Mouse (Mus musculus) forelimb bud, embryonic 11.5 days (tissue): ENCODE data around the gene Tnfrsf25.

Experiments
- DNase-seq: peaks from one replicate; pipeline ENCODE4 v3.0.0-alpha.2; 2012; ENCODE audit warnings: low read depth, low spot score

The Tnfrsf25 gene

GRCm38 (mm10) chr4:152092751-152093293 is 22.9 kb upstream of the Tnfrsf25 start:
- no peak for DNase-seq

DNA sequence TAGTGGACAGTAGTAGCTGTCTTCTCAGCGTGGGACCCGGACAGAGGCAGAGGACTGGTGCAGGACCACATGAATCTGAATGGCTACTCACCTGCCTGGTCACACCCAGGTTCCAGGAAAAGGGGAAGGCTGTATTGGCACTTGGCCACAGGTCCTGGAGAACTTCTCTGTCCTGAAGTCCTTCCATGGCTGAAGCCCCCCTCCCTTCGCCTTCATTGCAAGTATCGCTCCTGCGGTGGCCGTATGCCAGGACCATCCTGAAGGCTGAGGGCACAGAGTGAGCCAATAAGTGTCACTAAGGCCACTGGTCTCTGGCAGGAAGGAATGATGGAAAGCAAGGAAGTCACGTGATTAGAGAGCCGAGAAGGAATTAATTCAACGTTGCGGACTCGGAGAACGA is 21.5 kb upstream of the Tnfrsf25 start:
- DNase-seq = no peak

DNA sequence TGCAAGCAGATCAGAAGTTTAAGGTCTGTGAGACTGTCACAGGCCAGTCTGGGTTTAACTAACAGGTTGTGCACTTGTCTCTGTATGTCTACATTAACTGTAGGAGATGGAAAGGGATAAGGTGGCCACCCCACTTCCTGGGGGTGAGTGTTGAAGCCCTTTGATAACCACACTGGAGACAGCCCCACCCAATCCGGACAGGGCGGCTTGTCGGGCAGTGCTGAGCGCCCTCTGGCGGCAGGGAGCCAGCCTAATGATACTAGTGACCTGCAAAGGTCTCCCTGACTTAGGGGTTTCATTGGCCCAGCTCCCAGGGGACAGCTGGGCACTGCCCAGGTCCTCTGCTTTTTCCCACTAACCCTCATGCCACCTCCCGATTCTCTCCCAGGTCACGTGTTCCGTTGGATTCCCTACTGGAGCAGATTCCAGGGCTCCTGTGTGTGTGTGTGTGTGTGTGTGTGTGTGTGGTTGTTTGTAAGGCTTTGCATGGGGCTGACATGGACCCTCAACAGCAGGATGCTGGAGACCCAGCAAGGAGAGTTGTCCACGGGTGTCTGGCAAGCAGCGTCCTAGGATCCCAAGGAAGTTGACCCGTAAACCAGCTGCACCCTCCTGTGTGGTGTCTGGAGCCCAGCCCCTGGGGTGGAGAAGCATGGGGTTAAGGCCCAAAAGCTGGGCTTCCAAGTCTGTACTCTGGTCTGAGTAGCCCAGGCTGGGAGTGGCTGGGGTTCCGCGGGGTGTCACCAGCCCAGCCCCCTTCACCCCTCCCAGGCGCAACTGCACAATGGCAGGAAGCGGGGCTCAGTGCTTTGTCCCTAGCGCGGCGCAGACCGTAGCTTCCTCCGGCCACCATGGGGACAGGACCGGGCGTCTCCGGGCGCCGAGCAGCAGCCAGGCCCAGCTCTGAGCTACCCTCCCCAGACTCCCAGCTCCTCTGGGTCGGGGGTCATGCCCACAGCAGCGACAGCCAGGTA is 19.5 kb upstream of the Tnfrsf25 start:
- peak; percentile 55 for DNase-seq

DNA sequence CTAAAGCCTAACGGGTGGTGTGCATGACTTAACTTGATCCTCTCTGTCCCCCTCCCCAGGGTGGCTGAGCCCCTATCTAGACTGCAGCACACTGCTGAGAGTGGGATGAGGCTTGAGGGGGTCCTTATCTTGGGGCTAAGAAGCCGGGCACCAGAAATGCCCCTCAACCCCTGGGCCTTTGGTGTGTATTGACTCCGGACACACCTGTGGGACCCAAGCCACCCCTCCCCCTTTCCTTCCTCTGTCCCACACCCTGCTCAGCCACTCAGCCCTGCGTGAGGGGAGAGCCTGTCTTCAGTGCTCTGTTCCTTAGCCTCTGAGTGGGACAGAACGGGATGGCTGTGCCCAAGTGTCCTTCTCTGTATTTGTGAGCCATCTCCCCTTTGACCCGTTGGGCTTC is 18.8 kb upstream of the Tnfrsf25 start:
- DNase-seq = no peak

DNA sequence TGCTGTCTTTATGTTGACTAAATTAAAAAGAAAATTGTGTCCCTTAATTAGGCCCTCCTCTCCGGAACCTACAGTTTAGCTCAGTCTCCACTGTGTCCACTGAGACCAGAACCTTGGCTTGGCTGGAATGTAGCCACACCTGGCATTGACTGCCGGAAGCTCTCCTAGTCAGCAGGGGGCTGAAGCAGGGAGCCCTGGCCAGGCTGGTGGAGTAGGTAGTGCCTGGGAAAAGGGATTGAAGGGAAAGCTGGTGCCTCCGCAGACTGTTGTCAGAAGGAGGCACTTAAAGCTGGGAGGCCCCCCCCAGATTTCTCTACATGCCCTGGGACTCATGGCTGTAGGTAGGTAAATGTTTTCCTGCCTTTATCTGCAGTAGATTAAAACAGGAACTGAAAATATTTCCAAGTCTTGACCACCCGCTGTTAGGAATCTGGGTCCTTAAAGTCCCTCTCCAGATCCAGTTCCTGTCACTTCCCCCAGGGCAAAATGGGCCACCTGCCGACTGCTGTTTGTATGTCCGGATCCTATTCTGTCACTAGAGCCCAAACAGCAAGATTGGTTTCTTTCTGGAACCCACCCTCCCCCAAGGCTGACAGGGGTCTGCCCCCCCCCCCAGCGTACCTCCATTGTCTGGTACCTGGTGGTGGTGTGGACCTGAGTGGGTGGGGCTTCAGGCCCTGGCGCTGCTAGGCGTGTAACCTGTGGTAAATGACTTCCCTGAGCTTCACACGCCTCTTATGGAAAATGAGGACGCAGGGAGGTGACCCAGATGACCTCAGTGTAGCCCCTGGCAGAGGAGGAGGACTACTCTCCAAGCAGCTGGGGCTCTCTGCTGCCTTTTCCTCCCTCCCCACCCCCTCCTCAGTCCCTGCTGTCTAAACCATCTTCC is 17.6 kb upstream of the Tnfrsf25 start:
- DNase-seq = no peak

GRCm38 (mm10) chr4:152100541-152100940 is 15.2 kb upstream of the Tnfrsf25 start:
- DNase-seq = no peak

- no peak for DNase-seq
Observed at GRCm38 (mm10) chr4:152101081-152101653, 14.6 kb upstream of the Tnfrsf25 start.

DNA sequence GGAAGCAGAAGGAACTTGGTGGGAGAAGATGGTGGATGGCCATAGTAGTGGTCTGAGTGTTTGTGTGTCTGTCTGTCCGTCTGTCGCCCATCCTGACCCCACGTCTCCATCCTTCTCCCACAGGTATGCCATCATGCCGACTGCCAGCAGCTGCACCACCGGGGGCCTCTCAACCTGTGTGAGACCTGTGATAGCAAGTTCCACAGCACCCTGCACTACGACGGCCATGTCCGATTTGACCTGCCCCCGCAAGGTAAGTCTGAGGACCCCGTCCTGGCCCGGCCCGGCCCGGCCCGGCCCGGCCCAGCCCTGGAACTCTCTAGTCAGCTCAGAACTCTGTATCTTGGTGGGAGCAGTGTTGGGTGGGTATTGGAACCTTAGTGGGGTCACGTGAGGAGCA is 13.8 kb upstream of the Tnfrsf25 start:
- no peak for DNase-seq

- DNase-seq = no peak
Observed at GRCm38 (mm10) chr4:152103025-152103424, 12.7 kb upstream of the Tnfrsf25 start.

DNA sequence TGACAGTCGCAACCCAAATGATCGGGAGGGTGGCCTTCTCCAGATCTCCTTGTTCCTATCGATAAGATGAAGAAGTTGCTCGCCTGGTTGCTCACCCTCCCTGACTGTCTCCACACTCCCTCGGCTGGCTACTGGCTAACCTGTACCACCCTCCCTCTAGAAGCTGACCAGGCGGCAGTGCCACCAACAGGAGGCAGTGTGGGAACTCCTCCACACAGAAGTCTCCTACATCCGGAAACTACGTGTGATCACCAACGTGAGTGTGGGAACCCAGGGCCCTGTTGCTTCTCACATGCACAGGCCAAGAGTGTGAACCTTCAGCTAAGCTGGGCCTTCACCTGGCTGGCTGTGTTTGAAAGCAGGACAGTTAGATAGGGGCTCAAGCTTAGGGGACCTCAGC is 9.0 kb upstream of the Tnfrsf25 start:
- no peak for DNase-seq

DNA sequence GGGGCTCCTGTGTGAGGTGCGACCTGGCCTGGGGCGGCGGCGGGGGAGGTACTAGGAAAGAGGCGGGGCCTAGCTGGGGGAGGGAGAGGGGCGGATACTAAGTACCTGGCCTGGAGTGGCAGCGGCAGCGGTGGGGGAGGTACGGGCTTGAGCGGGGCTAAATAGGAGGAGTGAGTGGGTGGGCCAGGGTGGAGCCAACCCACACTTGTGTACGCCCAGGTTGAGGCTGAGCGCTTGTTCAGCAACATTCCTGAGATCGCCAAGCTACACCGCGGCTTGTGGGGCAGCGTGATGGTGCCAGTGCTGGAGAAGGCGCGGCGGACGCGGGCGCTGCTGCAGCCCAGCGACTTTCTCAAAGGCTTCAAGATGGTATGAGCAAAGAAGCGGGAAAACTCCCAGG is 8.2 kb upstream of the Tnfrsf25 start:
- peak; percentile 68 for DNase-seq

GRCm38 (mm10) chr4:152107971-152108509 is 7.7 kb upstream of the Tnfrsf25 start:
- DNase-seq = peak; percentile 90

DNA sequence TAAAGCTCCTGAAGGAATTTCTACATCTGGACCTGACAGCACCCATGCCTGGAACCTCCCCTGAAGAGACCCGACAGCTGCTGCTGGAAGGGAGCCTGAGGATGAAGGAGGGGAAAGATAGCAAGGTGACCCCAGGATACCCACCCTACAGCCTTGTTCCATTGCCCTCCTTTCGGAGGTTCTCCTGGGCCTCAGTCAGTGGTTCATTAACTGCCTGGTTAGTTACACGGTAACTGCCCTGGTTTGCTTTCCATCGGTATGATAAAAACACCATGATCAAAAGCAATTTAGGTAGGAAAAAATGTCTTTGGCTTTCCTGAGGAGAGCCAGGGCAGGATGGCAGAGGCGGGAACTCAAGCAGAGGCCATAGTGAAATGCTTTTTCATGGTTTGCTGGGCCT is 7.1 kb upstream of the Tnfrsf25 start:
- DNase-seq = no peak

DNA sequence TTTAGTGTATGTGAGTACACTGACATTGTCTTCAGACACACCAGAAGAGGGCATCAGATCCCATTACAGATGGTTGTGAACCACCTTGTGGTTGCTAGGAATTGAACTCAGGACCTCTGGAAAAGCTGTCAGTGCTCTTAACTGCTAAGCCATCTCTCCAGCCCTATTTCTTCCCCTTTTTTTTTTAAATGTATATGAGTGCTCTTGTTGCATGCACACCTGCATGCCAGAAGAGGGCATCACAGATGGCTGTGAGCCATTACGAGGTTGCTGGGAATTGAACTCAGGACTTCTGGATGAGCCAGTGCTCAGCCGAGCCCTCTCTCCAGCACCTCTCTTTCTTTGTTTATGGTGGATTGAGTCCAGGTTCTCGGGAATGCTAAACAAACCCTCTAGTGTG is 6.2 kb upstream of the Tnfrsf25 start:
- DNase-seq = no peak

- DNase-seq = no peak
Observed at GRCm38 (mm10) chr4:152110689-152111088, 5.0 kb upstream of the Tnfrsf25 start.

DNA sequence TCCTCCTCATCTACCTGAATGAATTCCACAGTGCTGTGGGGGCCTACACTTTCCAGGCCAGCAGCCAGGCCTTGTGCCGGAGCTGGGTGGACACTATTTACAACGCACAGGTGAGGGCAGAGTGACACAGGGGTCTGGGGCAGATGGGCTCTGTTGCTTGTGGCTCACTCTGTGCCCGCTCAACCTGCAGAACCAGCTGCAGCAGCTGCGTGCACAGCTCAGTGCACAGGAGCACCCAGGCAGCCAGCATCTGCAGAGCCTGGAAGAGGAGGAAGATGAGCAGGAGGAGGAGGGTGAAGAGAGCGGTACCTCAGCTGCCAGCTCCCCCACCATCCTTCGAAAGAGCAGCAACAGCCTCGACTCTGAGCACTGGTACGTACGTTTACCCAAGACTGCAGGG is 3.4 kb upstream of the Tnfrsf25 start:
- DNase-seq = no peak

- DNase-seq = no peak
Observed at GRCm38 (mm10) chr4:152114080-152114479, 1.7 kb upstream of the Tnfrsf25 start.

DNA sequence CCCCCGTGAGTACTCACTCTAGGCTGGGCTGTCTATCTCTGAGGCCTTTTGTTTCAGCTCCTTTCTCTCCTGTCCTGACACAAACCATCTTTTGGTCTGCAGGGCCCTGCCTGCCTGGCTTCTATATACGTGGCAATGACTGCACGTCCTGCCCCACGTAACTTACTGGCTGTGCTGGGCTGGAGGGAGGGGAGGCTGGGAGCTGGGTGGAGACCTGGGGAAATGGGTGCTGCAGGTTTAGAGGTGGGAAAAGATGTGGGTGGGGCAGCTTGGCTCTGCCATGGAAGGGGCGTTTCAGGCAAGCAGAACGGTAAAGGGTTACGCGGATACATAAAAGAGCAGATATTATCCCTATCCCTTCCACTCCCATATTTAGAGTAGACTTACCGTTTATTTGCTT is 1.8 kb downstream of the Tnfrsf25 start:
- no peak for DNase-seq

DNA sequence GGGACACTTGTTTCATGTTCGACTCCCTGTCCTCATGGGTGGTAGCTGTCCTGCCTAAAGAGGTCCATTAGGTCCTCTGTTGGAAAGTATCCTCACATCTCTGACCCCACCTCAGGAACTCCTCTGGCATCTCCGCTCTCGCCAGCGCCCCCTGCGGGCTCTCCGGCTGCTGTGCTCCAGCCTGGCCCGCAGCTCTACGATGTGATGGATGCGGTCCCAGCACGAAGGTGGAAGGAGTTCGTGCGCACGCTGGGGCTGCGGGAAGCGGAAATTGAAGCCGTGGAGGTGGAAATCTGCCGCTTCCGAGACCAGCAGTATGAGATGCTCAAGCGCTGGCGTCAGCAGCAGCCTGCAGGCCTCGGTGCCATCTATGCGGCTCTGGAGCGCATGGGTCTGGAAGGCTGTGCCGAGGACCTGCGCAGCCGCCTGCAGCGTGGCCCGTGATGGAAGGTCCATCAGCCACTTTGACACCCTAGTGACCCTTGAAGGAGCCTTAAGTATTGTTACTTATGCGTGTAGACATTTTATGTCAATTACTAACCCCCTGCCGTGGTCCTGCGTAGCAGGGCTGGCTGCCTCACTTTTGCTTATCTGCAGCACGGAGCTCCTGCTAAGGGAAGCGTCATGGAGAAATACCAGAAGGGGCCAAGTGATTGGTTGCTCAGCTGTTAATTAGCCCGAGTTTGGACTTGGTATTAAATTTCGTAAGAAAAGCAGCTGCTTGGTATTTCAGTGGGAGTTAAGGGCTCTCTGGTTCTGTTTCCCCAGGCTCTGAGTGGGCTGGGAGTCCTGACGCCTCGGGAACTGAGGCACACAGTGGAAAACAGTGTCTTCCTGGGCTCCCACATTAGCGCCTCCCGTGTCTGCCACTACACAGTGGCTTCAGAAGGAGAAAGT is 3.9 kb downstream of the Tnfrsf25 start:
- DNase-seq = no peak
